Mouse (Mus musculus) heart, postnatal 0 days (tissue): ENCODE results near the gene Bclaf1. TPM values are rescaled to one million over a fixed set of nuclear protein-coding genes. Genes with fewer than 3 reads are reported as not detected.

Experiments
- ATAC-seq: fragments of 200-750 bp; cut with Nextera tagmentation; 2 replicates; pipeline ENCODE4 v1.8.0; 2017; ENCODE audit warnings: low read depth, moderate number of reproducible peaks, moderate library complexity; ENCODE audit not compliant: insufficient read depth
- DNase-seq: peaks from one replicate; pipeline ENCODE4 v3.0.0-alpha.2; 2016; ENCODE audit warnings: low spot score
- H3K27ac ChIP-seq: fragments of 300-500 bp; sonication (generic); 2 replicates; pipeline ENCODE4 v1.5.1; 2014; ENCODE audit warnings: low read depth, mild to moderate bottlenecking
- H3K27me3 ChIP-seq: fragments of 300-500 bp; sonication (generic); 2 replicates; pipeline ENCODE4 v1.6.1; 2014; ENCODE audit warnings: low read length, mixed read lengths; ENCODE audit not compliant: control insufficient read depth, insufficient read depth
- H3K36me3 ChIP-seq: fragments of 300-500 bp; sonication (generic); replicated peaks from 2 replicates; pipeline ENCODE4 v1.6.1; 2014; ENCODE audit warnings: low read length, mixed read lengths; ENCODE audit not compliant: control insufficient read depth, insufficient read depth
- H3K4me1 ChIP-seq: fragments of 300-500 bp; sonication (generic); 2 replicates; pipeline ENCODE4 v1.6.1; 2014; ENCODE audit warnings: antibody characterized with exemption; ENCODE audit not compliant: control insufficient read depth, insufficient read depth
- H3K4me2 ChIP-seq: fragments of 300-500 bp; sonication (generic); 2 replicates; pipeline ENCODE4 v1.6.1; 2014; ENCODE audit warnings: low read depth, mild to moderate bottlenecking, low read length, moderate library complexity
- H3K4me3 ChIP-seq: fragments of 300-500 bp; sonication (generic); 2 replicates; pipeline ENCODE4 v1.5.1; 2014; ENCODE audit warnings: low read depth, low read length
- H3K9ac ChIP-seq: fragments of 300-500 bp; sonication (generic); replicated peaks from 2 replicates; pipeline ENCODE4 v1.6.1; 2014; ENCODE audit warnings: low read depth, low read length, mixed read lengths
- H3K9me3 ChIP-seq: fragments of 300-500 bp; sonication (generic); replicated peaks from 2 replicates; pipeline ENCODE4 v1.6.1; 2016; ENCODE audit warnings: low read length; ENCODE audit not compliant: control insufficient read depth
- CTCF ChIP-seq: IDR thresholded peaks from 2 replicates; pipeline ENCODE4 v1.5.1; 2016; ENCODE audit warnings: antibody characterized with exemption, control low read depth, low read depth
- EP300 ChIP-seq: IDR thresholded peaks from 2 replicates; pipeline ENCODE4 v1.6.1; 2016; ENCODE audit warnings: antibody characterized with exemption, low read depth
- WGBS: fragments of 180-500 bp; shearing (Covaris S2); extraction: QIAGEN DNeasy Blood & Tissue Kit; methylation state at CpG from one replicate; pipeline ENCODE4 v1.1.7; 2014; 5-methylcytosine and 5-hydroxymethylcytosine counted together
- polyA plus RNA-seq: library from polyadenylated mRNA; unstranded; fragments of >200 nt; fragmentation: Nextera tagmentation; extraction: Ambion mirVana; gene quantifications from 2 replicates; pipeline ENCODE4 v1.2.1, GENCODE M21; 2015
- total RNA-seq: library from RNA; depleted of rRNA; stranded (reverse); fragments of >200 nt; gene quantifications from 2 replicates; pipeline ENCODE4 v1.2.3, GENCODE M21; 2014; ENCODE audit warnings: low replicate concordance

Bclaf1 gene
- total and polyA plus RNA-seq, 2 experiments from 2014 or later = 50.3 to 58.0 TPM

DNA sequence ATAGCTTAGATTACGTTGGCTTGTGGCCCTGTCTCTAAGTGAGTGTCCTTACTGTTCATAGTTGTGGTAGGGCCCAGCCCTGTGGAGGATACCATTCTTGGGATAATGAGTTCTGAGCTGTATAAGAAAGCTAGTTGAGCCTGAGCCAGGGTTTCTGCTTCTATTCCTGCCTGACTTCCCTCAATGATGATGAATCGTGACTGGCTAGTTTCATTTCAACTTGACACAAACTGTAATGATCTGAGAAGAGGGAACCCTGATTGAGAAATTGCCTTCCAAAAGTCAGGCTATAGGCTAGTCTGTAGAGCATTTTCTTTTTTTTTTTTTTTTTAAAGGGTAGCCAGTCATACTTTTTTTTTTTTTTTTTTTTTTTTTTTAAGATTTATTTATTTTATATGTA is 36.6 kb downstream of the Bclaf1 start:
- TF ChIP-seq CTCF (no peak), EP300 (no peak)
- Histone ChIP-seq H3K27me3 (no peaks in the 10 kb centered on the region), H3K4me3 (no peak overlapping the region), H3K36me3 (peaks cover 24% of the 10 kb centered on the region), H3K4me1 (0 out of 2 replicates have a peak, but pooled peaks cover 6% of the 10 kb centered on the region), H3K9ac (no peak overlapping the region), H3K4me2 (no peak overlapping the region), H3K27ac (no peak overlapping the region), H3K9me3 (no peaks in the 10 kb centered on the region)
- no peak for DNase-seq
- WGBS = 87% methylated on average over 2 of the region's 2 CpGs
- no peak for ATAC-seq

DNA sequence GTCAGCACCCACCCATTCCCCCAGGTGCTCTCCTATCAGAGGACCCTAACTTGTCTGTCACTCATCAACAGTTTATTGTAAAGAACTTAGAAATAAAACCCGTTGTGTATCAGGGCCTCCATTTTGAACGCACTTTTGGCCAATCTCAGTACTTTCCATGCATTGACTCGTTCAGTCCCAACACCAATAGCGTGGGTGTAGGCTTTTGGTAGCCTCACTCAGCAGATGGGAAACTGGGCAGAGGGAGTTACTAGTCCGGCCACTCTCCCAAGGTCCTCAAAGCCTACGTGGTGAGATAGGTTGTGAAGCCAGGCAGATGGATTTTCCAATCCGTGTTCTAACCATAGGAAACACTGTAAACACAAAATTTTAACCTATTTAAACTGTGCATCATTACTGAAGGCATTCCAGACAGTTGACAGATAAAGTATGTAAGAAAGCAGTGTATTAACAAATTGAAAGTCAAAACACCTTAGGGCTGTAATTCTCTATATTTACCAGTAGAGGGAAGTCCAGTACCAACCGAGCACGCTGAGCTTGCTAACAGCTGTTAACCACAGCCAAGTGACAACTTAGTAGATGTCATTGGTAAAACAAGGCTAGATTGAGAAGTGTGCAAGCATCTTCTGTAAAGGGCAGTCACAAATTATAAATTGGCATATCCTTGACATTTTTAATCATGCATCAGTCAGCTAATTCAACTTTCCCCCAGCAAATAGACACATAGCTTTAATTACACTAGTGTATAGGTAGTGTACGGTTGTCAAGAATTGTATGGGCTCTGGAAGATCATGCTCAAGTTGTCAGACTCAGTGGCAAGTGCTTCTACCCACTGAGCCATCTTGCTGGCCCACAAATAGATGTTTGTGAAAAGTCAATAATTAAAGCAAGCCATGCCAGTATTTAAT is 49.5 kb downstream of the Bclaf1 start:
- Histone ChIP-seq H3K9ac (no peak overlapping the region), H3K27ac (no peak overlapping the region), H3K4me2 (no peak overlapping the region), H3K4me1 (no peaks in the 10 kb centered on the region), H3K36me3 (peaks cover 19% of the 10 kb centered on the region), H3K4me3 (no peak overlapping the region), H3K9me3 (no peaks in the 10 kb centered on the region), H3K27me3 (no peaks in the 10 kb centered on the region)
- 0 out of 2 replicates have a peak, but pooled peaks have one; percentile 49 for ATAC-seq
- whole genome bisulfite sequencing = 60% methylated on average over 10 of the region's 10 CpGs
- DNase-seq = peak; percentile 66
- TF ChIP-seq CTCF (peak; percentile 81), EP300 (no peak)

DNA sequence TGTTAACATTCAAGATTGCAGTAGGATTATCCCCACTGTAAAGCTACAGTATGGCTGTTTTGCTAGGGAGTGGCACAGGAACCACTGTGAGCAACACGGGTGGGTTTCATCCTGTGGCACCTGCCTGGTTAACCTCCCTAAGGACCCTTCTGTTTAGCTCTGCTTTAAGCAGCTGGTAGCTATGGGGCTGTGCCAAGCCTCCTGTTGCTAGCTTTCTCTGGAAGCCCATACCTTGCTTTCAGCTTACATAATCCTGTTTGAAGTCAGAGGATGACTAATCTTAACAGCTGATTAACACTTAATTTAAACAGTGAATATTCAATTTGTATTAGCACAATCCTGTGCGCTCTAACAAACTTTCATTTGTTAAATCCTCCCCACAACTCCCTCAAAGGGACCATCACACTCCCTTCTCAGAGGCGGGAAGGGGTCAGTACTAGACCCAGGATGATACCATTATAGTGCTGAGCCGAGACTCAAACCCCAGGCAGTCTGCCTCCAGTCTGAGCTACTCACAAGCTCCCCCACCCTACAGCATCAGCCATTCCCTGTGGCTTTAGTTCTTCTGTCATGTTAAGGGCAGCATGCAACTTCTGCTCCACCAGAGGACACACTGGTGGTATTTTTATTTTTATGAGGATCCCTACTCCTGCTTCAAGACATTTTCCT is 50.3 kb downstream of the Bclaf1 start:
- Histone ChIP-seq H3K9me3 (no peaks in the 10 kb centered on the region), H3K36me3 (peaks cover 13% of the 10 kb centered on the region), H3K4me2 (no peak overlapping the region), H3K4me1 (no peaks in the 10 kb centered on the region), H3K27ac (no peak overlapping the region), H3K9ac (no peak overlapping the region), H3K4me3 (no peak overlapping the region), H3K27me3 (no peaks in the 10 kb centered on the region)
- ATAC-seq (no peak), DNase-seq (no peak)
- 62% methylated on average over 4 of the region's 4 CpGs for WGBS
- TF ChIP-seq CTCF = no peak
- TF ChIP-seq EP300 = no peak

DNA sequence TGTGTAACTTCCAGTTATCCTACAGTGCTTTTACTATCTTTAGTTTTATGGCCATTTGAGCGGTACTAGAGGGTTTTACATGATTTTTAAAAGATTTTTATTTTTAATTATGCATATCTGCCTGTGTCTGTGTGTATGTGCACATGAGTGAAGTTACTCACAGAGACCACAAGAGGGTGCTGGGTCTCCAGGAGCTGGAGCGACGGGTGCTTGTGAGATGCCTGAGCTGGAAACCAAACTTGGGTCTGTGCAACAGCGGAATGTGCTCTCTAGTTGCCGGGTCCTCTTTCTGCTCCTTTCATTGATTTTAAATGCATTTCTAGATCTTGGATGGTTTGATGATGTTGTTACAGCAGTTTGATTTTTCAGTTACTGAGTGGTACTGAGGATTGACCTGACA is 59.8 kb downstream of the Bclaf1 start:
- 97% methylated on average over 5 of the region's 5 CpGs for WGBS
- no peak overlapping the region for H3K27ac ChIP-seq
- DNase-seq = no peak
- no peak overlapping the region for H3K9ac ChIP-seq
- ATAC-seq = no peak
- H3K27me3 ChIP-seq = no peaks in the 10 kb centered on the region
- no peak overlapping the region for H3K4me2 ChIP-seq
- no peaks in the 10 kb centered on the region for H3K36me3 ChIP-seq
- no peak overlapping the region for H3K4me3 ChIP-seq
- no peaks in the 10 kb centered on the region for H3K4me1 ChIP-seq
- no peaks in the 10 kb centered on the region for H3K9me3 ChIP-seq
- TF ChIP-seq EP300 (no peak), CTCF (no peak)

DNA sequence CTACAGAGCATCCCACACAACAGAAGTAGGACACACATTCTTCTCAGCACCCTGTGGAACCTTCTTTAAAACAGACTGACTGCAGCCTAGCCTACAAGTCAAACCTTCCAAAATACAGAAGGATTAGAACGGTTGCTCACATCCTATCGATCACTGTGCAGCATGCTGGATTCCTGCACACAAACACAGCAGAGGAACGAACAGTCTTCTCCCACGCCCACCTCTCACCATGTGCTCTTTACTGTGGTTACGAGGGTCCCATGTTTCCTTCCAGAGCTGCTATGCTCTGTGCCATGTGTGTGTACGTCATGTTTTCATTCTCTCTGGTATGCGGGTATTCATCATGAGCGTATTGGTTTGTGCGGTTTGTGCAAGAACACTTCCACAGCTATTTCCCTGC is 65.4 kb downstream of the Bclaf1 start:
- Histone ChIP-seq H3K36me3 (no peaks in the 10 kb centered on the region), H3K27ac (no peak overlapping the region), H3K9ac (no peak overlapping the region), H3K4me3 (no peak overlapping the region), H3K4me2 (no peak overlapping the region), H3K27me3 (no peaks in the 10 kb centered on the region), H3K9me3 (no peaks in the 10 kb centered on the region), H3K4me1 (no peaks in the 10 kb centered on the region)
- no peak for DNase-seq
- 87% methylated on average over 9 of the region's 9 CpGs for WGBS
- TF ChIP-seq EP300 = no peak
- no peak for TF ChIP-seq CTCF
- no peak for ATAC-seq
